Mouse (Mus musculus) urinary bladder, postnatal 4 days (tissue): ENCODE measurements around the gene Gm5591.
"Not testable (repeated sequence)": the region's sequence is repeated elsewhere in the genome, so short reads cannot be mapped to it uniquely, and the experiment has no call there.

Source experiments
- DNase-seq, 2 experiments: peaks; one replicate each; pipeline ENCODE4 v3.0.0; 2021 to 2022; ENCODE audit warnings: low spot score in 2 of 2

The Gm5591 gene

GRCm38 (mm10) chr7:38528093-38528492, at the start of gene Gm5591:
Gm5591 (minus strand) TSS chr7:38528193.
- DNase-seq = not testable (repeated sequence)

- not testable (repeated sequence) for DNase-seq
Observed at GRCm38 (mm10) chr7:38488468-38488867, 39.5 kb downstream of the Gm5591 start.
